Mouse (Mus musculus) ES-E14 (cell line): ENCODE data around the gene Gm28047.

ENCODE experiments used
- CHD2 ChIP-seq: IDR thresholded peaks from 2 replicates; pipeline ENCODE4 v1.6.1; 2014; ENCODE audit warnings: mild to moderate bottlenecking, low read depth, low read length, inconsistent platforms
- HCFC1 ChIP-seq: IDR thresholded peaks from 2 replicates; pipeline ENCODE4 v1.6.1; 2012; ENCODE audit warnings: low read length, inconsistent platforms, borderline replicate concordance; ENCODE audit not compliant: insufficient read depth
- ZC3H11A ChIP-seq: IDR thresholded peaks from 2 replicates; pipeline ENCODE4 v1.6.1; 2012; ENCODE audit warnings: low read depth, mild to moderate bottlenecking, inconsistent platforms, low read length, borderline replicate concordance

DNA sequence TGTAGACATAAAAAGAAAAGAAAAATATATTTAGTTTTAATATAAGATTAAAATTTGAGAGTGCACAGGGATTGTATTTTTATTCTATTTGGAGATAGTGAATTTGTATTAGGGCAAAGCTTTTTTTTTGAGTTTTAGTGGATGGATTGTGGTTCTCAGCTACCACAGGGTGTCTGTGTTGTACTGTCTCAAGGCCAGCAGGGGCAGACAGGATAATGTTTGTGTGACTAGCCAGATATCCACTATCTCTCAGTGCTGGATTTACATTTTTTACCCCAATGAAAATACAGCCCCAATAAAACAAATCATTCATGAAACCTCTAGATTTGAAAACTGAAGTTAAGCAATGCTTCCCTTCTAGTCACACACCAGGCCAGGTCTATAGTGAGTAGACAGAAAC is 67.3 kb downstream of the Gm28047 start:
- TF ChIP-seq HCFC1: no peak
- no peak for TF ChIP-seq ZC3H11A
- no peak for TF ChIP-seq CHD2
